Mouse (Mus musculus) stomach, embryonic 14.5 days (tissue): ENCODE results near the gene Diaph3. TPM values are rescaled to one million over a fixed set of nuclear protein-coding genes. Genes with fewer than 3 reads are reported as not detected.

Source experiments
- ATAC-seq: fragments of 200-750 bp; cut with Nextera tagmentation; 2 replicates; pipeline ENCODE4 v1.8.0; 2017; ENCODE audit warnings: low read depth, moderate TSS enrichment; ENCODE audit not compliant: insufficient number of reproducible peaks, insufficient read depth, low FRiP score
- H3K27ac ChIP-seq: fragments of 300-500 bp; sonication (generic); 2 replicates; pipeline ENCODE4 v1.5.1; 2014; ENCODE audit warnings: mild to moderate bottlenecking, low read length, moderate library complexity, mixed read lengths
- H3K27me3 ChIP-seq: fragments of 300-500 bp; sonication (generic); 2 replicates; pipeline ENCODE4 v1.6.1; 2014; ENCODE audit warnings: low read length, control low read depth, mixed read lengths; ENCODE audit not compliant: control insufficient read depth, insufficient read depth
- H3K36me3 ChIP-seq: fragments of 300-500 bp; sonication (generic); 2 replicates; pipeline ENCODE4 v1.6.1; 2014; ENCODE audit warnings: mild to moderate bottlenecking, control low read depth, low read length, moderate library complexity, mixed read lengths; ENCODE audit not compliant: control insufficient read depth, insufficient read depth
- H3K4me1 ChIP-seq: fragments of 300-500 bp; sonication (generic); 2 replicates; pipeline ENCODE4 v1.6.1; 2014; ENCODE audit warnings: low read length, control low read depth, mixed read lengths; ENCODE audit not compliant: control insufficient read depth, insufficient read depth
- H3K4me2 ChIP-seq: fragments of 300-500 bp; sonication (generic); replicated peaks from 2 replicates; pipeline ENCODE4 v1.6.1; 2014; ENCODE audit warnings: low read depth, low read length, control low read depth
- H3K4me3 ChIP-seq: fragments of 300-500 bp; sonication (generic); 2 replicates; pipeline ENCODE4 v1.5.1; 2014; ENCODE audit warnings: low read depth, low read length, control low read depth
- H3K9ac ChIP-seq: fragments of 300-500 bp; sonication (generic); replicated peaks from 2 replicates; pipeline ENCODE4 v1.6.1; 2014; ENCODE audit warnings: low read depth, mild to moderate bottlenecking, control low read depth, low read length, moderate library complexity, mixed read lengths
- H3K9me3 ChIP-seq: fragments of 300-500 bp; sonication (generic); 2 replicates; pipeline ENCODE4 v1.6.1; 2016; ENCODE audit warnings: low read depth, low read length, control low read depth; ENCODE audit not compliant: control insufficient read depth
- WGBS: fragments of 180-500 bp; shearing (Covaris S2); extraction: QIAGEN DNeasy Blood & Tissue Kit; methylation state at CpG from one replicate; pipeline ENCODE4 v1.1.7; 2014; 5-methylcytosine and 5-hydroxymethylcytosine counted together
- polyA plus RNA-seq: library from polyadenylated mRNA; unstranded; fragments of >200 nt; fragmentation: Nextera tagmentation; extraction: Ambion mirVana; gene quantifications from 2 replicates; pipeline ENCODE4 v1.2.1, GENCODE M21; 2014

Gene Diaph3
- polyA plus RNA-seq, 1 experiment from 2014 or later, result 23.4 TPM

DNA sequence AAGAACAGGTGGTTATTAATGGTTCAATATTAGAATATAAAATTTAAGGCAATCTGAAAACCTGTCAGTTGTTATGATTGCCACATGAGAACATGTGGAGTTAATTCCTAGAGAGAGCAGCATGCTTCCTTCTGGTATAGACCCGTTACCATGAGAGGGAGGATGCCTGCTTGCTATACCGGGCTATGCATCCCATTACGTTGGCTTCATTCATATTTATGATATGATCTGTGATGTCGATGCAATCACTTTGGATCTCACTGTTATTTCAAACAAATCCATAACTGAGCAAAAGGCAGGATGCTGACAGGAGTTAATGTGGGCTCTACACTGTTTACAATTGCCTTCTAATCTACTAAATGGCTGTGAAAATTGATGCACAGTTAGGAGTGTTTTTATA lies 439.9 kb downstream of the Diaph3 start:
- WGBS, result 75% methylated on average over 4 of the region's 4 CpGs
- H3K36me3 ChIP-seq, result no peaks in the 10 kb centered on the region
- no peak overlapping the region for H3K9ac ChIP-seq
- H3K27ac ChIP-seq, result no peak overlapping the region
- H3K4me3 ChIP-seq, result no peak overlapping the region
- no peak for ATAC-seq
- H3K4me2 ChIP-seq, result no peak overlapping the region
- H3K27me3 ChIP-seq, result no peaks in the 10 kb centered on the region
- no peaks in the 10 kb centered on the region for H3K9me3 ChIP-seq
- no peaks in the 10 kb centered on the region for H3K4me1 ChIP-seq

DNA sequence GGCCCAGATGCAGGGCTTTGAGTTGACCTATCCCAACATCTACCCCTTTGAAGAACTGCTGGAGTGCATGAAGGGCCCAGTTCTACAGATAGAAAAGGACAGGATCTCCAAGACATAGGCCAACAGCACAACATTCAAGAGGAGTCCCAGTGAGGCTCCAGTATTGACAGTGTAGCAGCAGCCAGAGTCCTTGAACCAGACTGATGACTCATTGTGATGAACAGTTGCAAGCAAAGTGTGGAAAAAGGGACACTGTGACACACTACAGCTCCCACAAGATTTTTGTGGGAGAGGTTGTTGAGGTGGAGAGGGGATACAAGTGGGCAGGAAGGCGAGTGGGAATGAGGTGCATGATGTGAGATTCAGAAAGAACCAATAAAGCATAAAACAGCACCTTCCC lies 443.1 kb downstream of the Diaph3 start:
- H3K4me2 ChIP-seq, result no peak overlapping the region
- H3K9ac ChIP-seq, result no peak overlapping the region
- no peak overlapping the region for H3K4me3 ChIP-seq
- ATAC-seq, result no peak
- H3K4me1 ChIP-seq, result no peaks in the 10 kb centered on the region
- H3K27ac ChIP-seq, result no peak overlapping the region
- no peaks in the 10 kb centered on the region for H3K9me3 ChIP-seq
- H3K27me3 ChIP-seq, result no peaks in the 10 kb centered on the region
- H3K36me3 ChIP-seq, result no peaks in the 10 kb centered on the region
- 86% methylated on average over 1 of the region's 1 CpGs for WGBS

DNA sequence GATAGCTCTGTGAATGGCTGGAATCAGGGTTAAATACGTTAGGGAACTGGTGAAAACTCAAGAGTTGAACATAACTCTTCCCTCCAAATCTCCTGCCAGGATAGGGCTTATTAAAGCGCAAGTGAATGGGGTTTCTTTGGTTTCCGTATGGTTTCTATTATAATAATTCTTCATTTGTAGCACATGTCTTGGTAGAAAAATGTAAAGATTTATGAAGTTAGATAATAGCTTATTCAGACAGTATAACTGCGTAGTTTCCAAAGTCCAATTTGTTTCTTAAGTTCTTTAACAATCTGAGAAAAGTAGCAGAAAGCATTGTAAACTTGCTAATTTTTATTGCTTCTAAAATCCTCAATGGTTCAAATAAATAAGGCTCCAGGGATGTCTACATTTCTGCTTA lies 448.3 kb downstream of the Diaph3 start:
- H3K9me3 ChIP-seq, result no peaks in the 10 kb centered on the region
- no peak overlapping the region for H3K27ac ChIP-seq
- H3K36me3 ChIP-seq, result no peaks in the 10 kb centered on the region
- no peaks in the 10 kb centered on the region for H3K27me3 ChIP-seq
- no peak overlapping the region for H3K4me3 ChIP-seq
- no peak for ATAC-seq
- H3K4me1 ChIP-seq, result no peaks in the 10 kb centered on the region
- WGBS, result 37% methylated on average over 4 of the region's 4 CpGs
- H3K4me2 ChIP-seq, result no peak overlapping the region
- no peak overlapping the region for H3K9ac ChIP-seq

DNA sequence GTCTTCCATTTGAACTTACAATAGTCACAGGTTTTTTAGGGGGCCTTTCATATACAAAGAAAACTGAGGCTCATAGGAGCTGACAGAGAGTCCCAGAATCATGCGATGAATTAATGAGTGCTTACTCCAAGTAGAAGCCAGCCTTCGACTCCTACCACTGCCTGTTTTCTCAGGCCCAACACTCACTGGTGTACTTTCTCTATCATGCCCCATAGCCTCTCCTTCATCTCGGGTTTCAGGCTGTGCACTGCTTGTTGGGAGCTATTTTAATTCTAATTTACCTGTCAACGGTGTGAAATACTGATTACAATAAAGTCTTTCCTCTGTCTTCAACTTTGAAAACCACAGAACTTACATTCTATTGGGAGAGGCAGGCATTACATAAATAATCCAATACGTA lies 449.7 kb downstream of the Diaph3 start:
- Histone ChIP-seq H3K4me3 (no peak overlapping the region), H3K36me3 (no peaks in the 10 kb centered on the region), H3K4me2 (no peak overlapping the region), H3K9me3 (no peaks in the 10 kb centered on the region), H3K27ac (no peak overlapping the region), H3K27me3 (no peaks in the 10 kb centered on the region), H3K4me1 (no peaks in the 10 kb centered on the region), H3K9ac (no peak overlapping the region)
- no peak for ATAC-seq
- 75% methylated on average over 5 of the region's 5 CpGs for WGBS

DNA sequence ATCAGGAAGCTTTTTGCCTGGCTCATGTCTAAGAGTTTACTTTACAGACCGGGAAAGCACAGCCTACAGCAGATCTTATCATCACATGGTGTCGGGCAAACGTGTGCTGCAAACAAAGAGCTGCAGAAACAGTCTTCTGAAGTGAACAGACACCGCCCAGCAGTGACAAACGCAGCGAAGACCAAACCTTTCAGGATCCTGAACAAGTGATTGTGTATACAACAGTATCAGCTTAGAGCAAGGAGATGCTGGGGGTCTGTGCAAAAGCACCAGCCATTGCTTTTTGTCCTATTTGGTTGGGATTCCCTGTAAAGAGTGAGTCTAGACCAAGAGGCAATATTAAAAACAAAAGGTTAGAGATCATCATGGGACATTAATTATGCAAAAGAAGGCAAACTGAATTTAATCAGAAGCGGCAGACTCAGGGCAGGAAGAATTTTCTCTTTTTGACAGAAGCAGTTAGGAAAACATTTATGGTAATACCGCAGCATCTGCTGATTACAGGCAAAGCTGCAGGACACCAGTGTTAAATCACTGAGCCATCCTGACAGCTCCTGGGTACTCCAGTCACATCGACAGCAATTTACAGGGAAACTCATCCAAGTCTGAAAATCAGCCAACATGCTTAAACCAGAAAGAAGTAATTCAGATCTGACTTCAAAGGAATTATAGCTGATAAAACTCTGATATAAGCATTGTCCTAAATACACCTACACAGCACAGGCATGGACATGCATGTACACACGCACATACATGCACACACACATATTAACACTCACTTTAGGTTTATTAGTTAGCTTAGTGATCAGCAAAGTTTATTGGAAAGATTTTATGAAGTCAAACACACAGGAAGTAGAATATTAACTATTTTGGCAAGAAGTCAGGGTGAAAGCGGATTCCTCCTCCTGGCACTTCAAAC lies 456.2 kb downstream of the Diaph3 start:
- Histone ChIP-seq H3K36me3 (no peaks in the 10 kb centered on the region), H3K9ac (no peak overlapping the region), H3K4me1 (peaks cover 8% of the 10 kb centered on the region), H3K27me3 (no peaks in the 10 kb centered on the region), H3K27ac (no peak overlapping the region), H3K4me3 (no peak overlapping the region), H3K4me2 (no peak overlapping the region), H3K9me3 (no peaks in the 10 kb centered on the region)
- 27% methylated on average over 11 of the region's 11 CpGs for WGBS
- ATAC-seq, result no peak

DNA sequence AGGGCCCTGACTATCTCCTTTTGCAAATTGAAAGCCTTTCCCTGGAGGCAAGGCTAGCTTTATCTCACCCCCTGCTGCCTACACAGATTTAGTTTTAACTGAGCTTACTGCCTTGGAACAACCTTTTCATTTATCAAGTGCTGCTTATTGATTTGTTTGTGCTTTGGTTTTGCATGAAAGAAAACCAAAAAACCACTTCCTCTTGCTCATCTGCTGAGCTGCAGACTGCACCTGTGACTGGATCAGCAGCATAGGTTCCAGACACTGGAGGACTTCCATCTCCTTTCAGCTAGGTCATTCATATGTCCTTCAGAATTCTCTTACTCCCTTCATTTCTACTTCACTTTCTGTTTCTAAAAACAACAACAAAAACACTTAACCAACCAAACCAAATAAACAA lies 459.1 kb downstream of the Diaph3 start:
- Histone ChIP-seq H3K36me3 (no peaks in the 10 kb centered on the region), H3K9ac (no peak overlapping the region), H3K4me2 (no peak overlapping the region), H3K27me3 (no peaks in the 10 kb centered on the region), H3K27ac (no peak overlapping the region), H3K9me3 (no peaks in the 10 kb centered on the region), H3K4me3 (no peak overlapping the region), H3K4me1 (peaks cover 8% of the 10 kb centered on the region)
- no peak for ATAC-seq

DNA sequence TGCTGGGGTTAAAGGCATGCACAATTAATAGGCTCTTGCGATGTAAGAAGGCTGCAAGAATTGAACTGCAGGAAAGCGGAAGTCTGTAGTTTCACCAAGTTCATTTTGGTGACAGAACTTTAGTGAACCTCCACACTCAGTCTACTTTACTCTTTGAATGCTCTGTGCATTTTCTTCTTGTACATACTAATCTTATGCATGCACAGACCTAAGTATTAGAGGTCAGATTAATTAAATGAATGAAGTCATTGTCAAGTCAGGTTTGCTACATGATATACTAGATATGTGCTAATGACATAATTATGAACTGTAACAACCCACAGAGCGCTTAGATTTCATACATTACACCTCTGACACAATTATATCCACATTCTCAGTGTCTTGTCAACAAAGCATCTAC lies 462.0 kb downstream of the Diaph3 start:
- Histone ChIP-seq H3K27ac (no peak overlapping the region), H3K4me1 (no peaks in the 10 kb centered on the region), H3K4me2 (no peak overlapping the region), H3K9me3 (no peaks in the 10 kb centered on the region), H3K4me3 (no peak overlapping the region), H3K36me3 (no peaks in the 10 kb centered on the region), H3K27me3 (no peaks in the 10 kb centered on the region), H3K9ac (no peak overlapping the region)
- ATAC-seq, result no peak
- 90% methylated on average over 3 of the region's 3 CpGs for WGBS

DNA sequence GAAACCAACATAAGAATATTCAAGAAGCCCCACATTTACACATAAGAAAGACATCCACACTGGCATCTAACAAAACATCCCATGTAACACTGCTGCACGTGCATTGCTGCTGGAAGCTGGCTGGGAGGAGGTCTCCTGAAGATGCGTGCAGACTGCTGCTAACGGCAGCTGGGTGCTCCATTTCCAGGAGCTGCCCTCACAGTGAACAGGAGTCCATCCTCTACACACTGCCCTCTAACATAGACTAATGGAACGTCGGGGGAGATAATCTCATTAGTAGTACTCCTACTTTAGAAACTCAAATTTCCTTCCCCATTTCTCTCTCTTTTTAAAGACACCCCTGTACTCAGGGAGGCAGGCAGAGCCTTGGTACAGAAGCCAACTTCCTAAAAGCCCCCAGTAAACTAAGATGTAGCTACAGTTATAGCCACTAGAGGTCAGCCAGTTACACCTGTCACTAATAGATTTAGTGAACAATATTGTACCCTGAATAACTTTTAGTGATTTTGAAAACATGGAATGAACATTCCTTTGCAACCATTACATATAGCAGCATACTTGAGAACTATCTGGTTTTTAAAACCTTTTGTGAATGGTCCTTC lies 462.8 kb downstream of the Diaph3 start:
- no peak for ATAC-seq
- no peak overlapping the region for H3K4me3 ChIP-seq
- 49% methylated on average over 5 of the region's 5 CpGs for WGBS
- no peaks in the 10 kb centered on the region for H3K36me3 ChIP-seq
- H3K9ac ChIP-seq, result no peak overlapping the region
- no peak overlapping the region for H3K4me2 ChIP-seq
- H3K27me3 ChIP-seq, result no peaks in the 10 kb centered on the region
- H3K4me1 ChIP-seq, result no peaks in the 10 kb centered on the region
- no peaks in the 10 kb centered on the region for H3K9me3 ChIP-seq
- no peak overlapping the region for H3K27ac ChIP-seq
